Mouse (Mus musculus): ENCODE data around the gene Serpina3a.

Serpina3a gene

DNA sequence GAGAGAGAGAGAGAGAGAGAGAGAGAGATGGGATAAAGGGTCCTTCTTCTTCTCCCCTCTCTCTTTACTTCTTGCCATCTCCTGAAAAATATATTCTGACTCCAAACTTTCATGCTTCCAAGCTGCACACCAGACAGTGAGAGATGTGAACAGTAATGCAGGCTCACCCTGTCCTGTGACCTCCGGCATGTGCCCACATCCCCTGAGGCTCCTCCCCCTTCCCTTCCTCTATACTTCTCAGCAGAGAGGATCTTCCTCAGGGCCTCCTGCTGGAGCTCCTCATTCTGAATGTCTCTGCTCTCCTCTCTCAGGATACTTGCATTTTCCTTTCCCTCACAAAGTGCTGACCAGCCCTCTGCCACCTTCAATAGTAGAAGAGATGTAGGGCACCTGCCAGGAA, 29.9 kb downstream of the Serpina3a start:
- DNase-seq (ENCODE audit: low spot score in 2 of 2), result no peak

DNA sequence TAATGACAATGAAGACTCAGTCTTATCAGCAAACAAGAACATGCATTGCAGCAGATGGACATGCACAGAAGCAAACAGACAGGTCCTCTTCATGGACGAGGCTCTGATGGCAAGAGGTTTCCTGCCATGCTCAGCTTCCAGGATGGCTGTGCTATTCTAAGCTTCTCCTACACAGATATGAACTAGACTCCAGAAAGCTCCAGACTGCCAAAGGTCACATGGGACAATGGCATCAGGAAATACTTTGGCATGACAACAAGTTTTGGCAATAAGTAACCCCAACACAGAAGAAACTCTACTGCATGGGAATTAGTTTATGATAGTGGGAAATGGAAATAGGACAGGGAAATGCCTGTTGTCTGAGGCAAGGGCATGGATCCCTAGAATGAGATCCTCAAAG, 30.8 kb downstream of the Serpina3a start:
- DNase-seq (ENCODE audit: low spot score in 2 of 2), result no peak

DNA sequence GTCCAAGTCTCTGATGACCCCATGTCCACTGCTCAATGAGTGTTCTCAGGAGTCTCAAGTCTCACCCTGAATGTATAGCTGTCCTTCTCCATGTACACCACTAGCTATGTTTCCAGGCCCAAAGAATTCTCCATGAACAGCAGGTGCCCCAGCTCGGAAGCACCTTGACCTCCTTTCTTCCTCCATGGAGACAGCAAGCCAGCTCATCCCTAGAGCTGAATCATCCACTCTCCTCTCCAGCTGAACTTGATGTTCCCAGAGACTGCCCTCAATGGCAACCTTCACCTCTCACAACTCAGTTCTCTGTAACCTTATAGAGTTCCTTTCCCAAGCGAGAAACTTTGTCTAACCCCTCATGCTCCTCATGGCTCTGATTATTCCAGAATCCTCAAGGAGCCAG, 33.0 kb downstream of the Serpina3a start:
- DNase-seq (ENCODE audit: low spot score in 2 of 2), result no peak

DNA sequence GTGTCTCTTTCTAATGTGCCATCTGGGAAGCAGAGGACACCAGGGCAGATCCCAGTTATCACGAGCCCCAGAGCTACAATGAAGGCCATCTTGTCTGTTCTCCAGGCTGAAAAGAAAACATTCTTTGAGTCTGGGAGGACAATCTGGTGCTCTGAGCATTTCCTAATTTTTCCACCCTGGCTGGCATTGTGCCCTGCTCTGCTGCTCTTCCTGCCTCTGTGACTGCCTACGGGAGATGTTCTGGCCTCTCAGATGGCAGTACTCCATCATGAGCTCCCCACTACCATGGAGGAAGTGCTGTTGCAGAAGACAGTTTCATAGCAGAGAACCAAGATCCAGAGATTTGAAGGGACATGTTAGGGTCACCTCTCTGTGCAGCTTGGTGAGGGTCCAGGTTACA, 39.5 kb downstream of the Serpina3a start:
- DNase-seq (ENCODE audit: low spot score in 2 of 2), result no peak

DNA sequence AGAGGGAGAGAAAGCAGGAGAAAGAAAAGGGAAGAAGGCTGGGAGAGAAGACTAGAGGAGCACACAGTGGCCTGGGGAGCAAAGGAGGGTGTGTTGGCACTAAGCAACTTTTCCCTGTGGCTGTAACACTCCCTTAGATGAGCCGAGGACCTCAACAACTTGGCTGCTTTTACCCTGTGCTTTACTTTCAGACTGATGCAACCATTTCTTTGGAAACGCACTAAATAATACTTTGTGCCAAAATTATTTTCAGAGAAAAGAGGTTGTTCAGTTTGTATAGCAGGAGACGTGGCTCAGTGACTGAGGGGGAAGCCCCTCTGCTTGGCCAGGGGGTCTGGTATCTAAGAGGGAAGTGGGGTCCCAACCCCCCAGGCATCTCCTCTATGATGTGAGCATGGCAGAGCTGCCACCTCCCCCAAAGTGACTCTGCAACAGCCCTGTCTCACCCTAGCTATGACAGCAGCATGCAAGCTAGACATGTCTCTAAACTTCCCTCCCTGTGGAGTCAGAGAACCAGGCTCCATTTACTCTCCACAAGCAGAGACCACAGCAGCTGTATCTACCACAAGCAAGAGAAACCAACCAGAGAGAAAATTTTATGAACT, 40.6 kb downstream of the Serpina3a start:
- no peak for DNase-seq (ENCODE audit: low spot score in 2 of 2)

DNA sequence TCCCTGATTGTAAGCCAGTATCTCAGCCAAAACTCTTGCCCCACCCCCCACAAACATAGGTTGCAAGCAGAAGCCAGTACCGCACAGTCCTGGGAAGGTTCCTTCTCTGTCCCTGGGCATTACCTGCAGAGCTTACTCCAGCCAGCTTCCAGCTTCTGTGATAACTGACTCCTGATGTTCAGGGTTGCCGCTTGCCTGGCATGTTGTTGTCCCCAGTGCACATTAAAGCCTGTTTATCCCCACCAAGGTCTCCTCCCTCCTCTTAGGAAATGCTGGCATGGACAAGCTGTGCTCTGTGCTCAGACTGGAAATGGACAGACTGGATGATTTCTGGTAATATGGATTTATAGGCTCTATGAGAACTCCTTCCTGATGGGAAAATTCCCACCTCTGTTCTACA, 41.1 kb downstream of the Serpina3a start, which contains the start of gene Serpina3c:
TSS of gene Serpina3c (minus strand) at position 215 of the 400 bp plus-strand sequence.
- DNase-seq (ENCODE audit: low spot score in 2 of 2), result no peak
